10 mouse cellular contexts compared by ENCODE assay signal in the genomic region with DNA sequence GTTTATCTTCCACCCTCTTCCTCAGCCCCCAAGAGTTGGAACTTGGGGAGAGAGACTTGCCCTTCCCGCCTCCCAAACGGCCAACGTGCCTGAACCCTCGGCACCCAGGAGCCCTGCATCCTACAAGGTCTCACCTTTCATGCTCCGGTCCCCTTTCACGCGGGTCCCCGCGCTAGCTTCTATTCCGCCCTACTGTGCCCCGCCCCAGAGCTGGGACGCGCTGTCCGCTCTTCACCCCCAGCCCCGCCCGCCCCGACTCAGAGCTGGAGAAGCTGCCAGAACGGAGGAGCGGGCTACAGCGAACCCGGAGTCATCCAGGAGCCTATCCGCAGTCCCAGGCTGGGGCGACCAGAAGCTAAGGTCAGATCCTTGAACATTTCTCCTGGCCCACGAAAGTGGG. TPM values are rescaled to one million over a fixed set of nuclear protein-coding genes. Genes with fewer than 3 reads are reported as not detected.
DNase-seq lines count a peak whose midpoint lies in the region; ATAC-seq and TF ChIP-seq lines count a peak whose summit lies in the region.
"Had no signal": no experiment of that assay in that cellular context is flagged by ENCODE, and none has a peak within 500 bp of the region (broad histone marks: within the 10 kb centered on the region; RNA-seq: fewer than 3 reads in every experiment).

A gene (minus strand): TSS at position 195 of the 400 bp plus-strand sequence.

- H3K27ac ChIP-seq in heart, embryonic 13.5 days (replicated peaks): no peak within 1 kb of the TSS
- no peak within 1 kb of the TSS for H3K27ac ChIP-seq in bone marrow macrophage, adult 2 months (ENCODE audit: insufficient read depth, low read depth, low read length)
- no peak within 1 kb of the TSS for H3K27ac ChIP-seq in hindbrain, embryonic 12.5 days
- H3K27ac ChIP-seq in midbrain, embryonic 12.5 days (replicated peaks): no peak within 1 kb of the TSS
- no peak within 1 kb of the TSS for H3K27ac ChIP-seq in left cerebral cortex, adult 2 months

- no peak for TF ChIP-seq POLR2A in bone marrow macrophage, adult 2 months (IDR thresholded peaks at IDR 0.05; ENCODE audit: borderline replicate concordance, low read depth, low read length)

- H3K4me1 ChIP-seq in heart, embryonic 13.5 days: peaks cover 10% of the 10 kb centered on the region
- no peaks in the 10 kb centered on the region for H3K4me1 ChIP-seq in bone marrow macrophage, adult 2 months (ENCODE audit: control insufficient read depth, insufficient read depth, low read length)
- peaks cover 10% of the 10 kb centered on the region for H3K4me1 ChIP-seq in hindbrain, embryonic 12.5 days
- H3K4me1 ChIP-seq in midbrain, embryonic 12.5 days: peaks cover 9% of the 10 kb centered on the region

- H3K9ac ChIP-seq in heart, embryonic 13.5 days: 0 out of 2 replicates have a peak within 1 kb of the TSS, but pooled peaks have one; percentile 50
- no peak within 1 kb of the TSS for H3K9ac ChIP-seq in hindbrain, embryonic 12.5 days
- H3K9ac ChIP-seq in midbrain, embryonic 12.5 days (replicated peaks): 0 out of 2 replicates have a peak within 1 kb of the TSS, but pooled peaks have one; percentile 20

- intact Hi-C loops in heart, postnatal 14 days (cut with DNase I): no loop called here
- intact Hi-C loops in left cerebral cortex, adult 2 months (cut with DNase I): no loop called here

- H3K36me3 ChIP-seq in heart, embryonic 13.5 days: no peaks in the 10 kb centered on the region
- no peaks in the 10 kb centered on the region for H3K36me3 ChIP-seq in hindbrain, embryonic 12.5 days
- H3K36me3 ChIP-seq in midbrain, embryonic 12.5 days: no peaks in the 10 kb centered on the region

- ATAC-seq in heart, embryonic 13.5 days (ENCODE audit: extremely low read depth, insufficient number of reproducible peaks, low FRiP score, low TSS enrichment): no peak
- ATAC-seq in hindbrain, embryonic 12.5 days (ENCODE audit: low FRiP score): 0 out of 2 replicates have a peak, but pooled peaks have one; percentile 29
- 0 out of 2 replicates have a peak, but pooled peaks have one; percentile 13 for ATAC-seq in midbrain, embryonic 12.5 days (ENCODE audit: low FRiP score, low read depth)

- peak within 1 kb of the TSS; percentile 40 for H3K4me3 ChIP-seq in heart, embryonic 13.5 days
- H3K4me3 ChIP-seq in bone marrow macrophage, adult 2 months (ENCODE audit: insufficient read depth, low read length): peak within 1 kb of the TSS; percentile 34
- H3K4me3 ChIP-seq in hindbrain, embryonic 12.5 days: peak within 1 kb of the TSS; percentile 22
- H3K4me3 ChIP-seq in midbrain, embryonic 12.5 days: peak within 1 kb of the TSS; percentile 26
- no peak within 1 kb of the TSS for H3K4me3 ChIP-seq in left cerebral cortex, adult 2 months
- H3K4me3 ChIP-seq: myocyte had no signal

- H3K9me3 ChIP-seq in heart, embryonic 13.5 days: no peaks in the 10 kb centered on the region
- H3K9me3 ChIP-seq in hindbrain, embryonic 12.5 days (replicated peaks): no peaks in the 10 kb centered on the region
- H3K9me3 ChIP-seq in midbrain, embryonic 12.5 days: no peaks in the 10 kb centered on the region

- no peak for TF ChIP-seq CTCF in bone marrow macrophage, adult 2 months (IDR thresholded peaks at IDR 0.05; ENCODE audit: low read depth, low read length)
- no peak for TF ChIP-seq CTCF in left cerebral cortex, adult 2 months (IDR thresholded peaks at IDR 0.05)

- peaks cover 99% of the 10 kb centered on the region for H3K27me3 ChIP-seq in heart, embryonic 13.5 days (replicated peaks)
- peaks cover 56% of the 10 kb centered on the region for H3K27me3 ChIP-seq in hindbrain, embryonic 12.5 days
- peaks cover 56% of the 10 kb centered on the region for H3K27me3 ChIP-seq in midbrain, embryonic 12.5 days

- 2% methylated on average over 24 of the region's 24 CpGs for WGBS in heart, embryonic 13.5 days
- WGBS in hindbrain, embryonic 12.5 days: 4% methylated on average over 24 of the region's 24 CpGs
- 4% methylated on average over 24 of the region's 24 CpGs for WGBS in midbrain, embryonic 12.5 days

- H3K4me2 ChIP-seq in heart, embryonic 13.5 days: peak within 1 kb of the TSS; percentile 66
- H3K4me2 ChIP-seq in hindbrain, embryonic 12.5 days (replicated peaks): peak within 1 kb of the TSS; percentile 43
- H3K4me2 ChIP-seq in midbrain, embryonic 12.5 days (replicated peaks): peak within 1 kb of the TSS; percentile 41

- no peak for DNase-seq in heart, postnatal 14 days
- DNase-seq in spleen, adult 12 weeks (ENCODE audit: low spot score): no peak
- DNase-seq in left cerebral cortex, adult 2 months (ENCODE audit: extremely low spot score in 1 of 2, low spot score in 2 of 2): no peak
- DNase-seq in frontal cortex, postnatal 25 days (ENCODE audit: low spot score in 2 of 2): no peak

RNA-seq across cellular contexts. Expression of the gene that starts here (rescaled TPM):
- 0.09 TPM in 1 of 2 replicates, not detected in the other for polyA plus RNA-seq in heart, embryonic 13.5 days (2015; fragmentation: Nextera tagmentation; extraction: Ambion mirVana)
- total RNA-seq in heart, postnatal 14 days (2021): under 1 TPM; 0.19 to 0.56 TPM
- not detected in 2 replicates for polyA plus RNA-seq in bone marrow macrophage, adult 2 months (2012; ENCODE audit: insufficient read depth, insufficient read length, missing spikeins)
- 0.32 TPM in 1 of 2 replicates, not detected in the other for polyA plus RNA-seq in hindbrain, embryonic 12.5 days (2016; fragmentation: Nextera tagmentation; extraction: Ambion mirVana)
- 0.43 and 0.64 TPM in 2 replicates for polyA plus RNA-seq in midbrain, embryonic 12.5 days (2016; fragmentation: Nextera tagmentation; extraction: Ambion mirVana)
- total RNA-seq in left cerebral cortex, adult 2 months (2021): not detected
- total RNA-seq: MEL had no signal

Comparison
In these comparisons a context has a peak if more than half of its experiments do, and no peak if none do; other contexts are left out.
1. Peak in ATAC-seq, H3K4me3 ChIP-seq and H3K4me2 ChIP-seq in hindbrain, embryonic 12.5 days; RNA of the gene not detected or under 1 TPM.
2. Peak in ATAC-seq, H3K4me3 ChIP-seq, H3K9ac ChIP-seq and H3K4me2 ChIP-seq in midbrain, embryonic 12.5 days; RNA of the gene not detected or under 1 TPM.